Mouse (Mus musculus) frontal cortex, postnatal 36 days (tissue): ENCODE results near the gene Gripap1.
"Not testable (repeated sequence)": the region's sequence is repeated elsewhere in the genome, so short reads cannot be mapped to it uniquely, and the experiment has no call there.

ENCODE experiments used
- DNase-seq, 2 experiments: peaks; one replicate each; pipeline ENCODE4 v3.0.0; 2022; ENCODE audit warnings: low spot score in 2 of 2

Gripap1 gene

DNA sequence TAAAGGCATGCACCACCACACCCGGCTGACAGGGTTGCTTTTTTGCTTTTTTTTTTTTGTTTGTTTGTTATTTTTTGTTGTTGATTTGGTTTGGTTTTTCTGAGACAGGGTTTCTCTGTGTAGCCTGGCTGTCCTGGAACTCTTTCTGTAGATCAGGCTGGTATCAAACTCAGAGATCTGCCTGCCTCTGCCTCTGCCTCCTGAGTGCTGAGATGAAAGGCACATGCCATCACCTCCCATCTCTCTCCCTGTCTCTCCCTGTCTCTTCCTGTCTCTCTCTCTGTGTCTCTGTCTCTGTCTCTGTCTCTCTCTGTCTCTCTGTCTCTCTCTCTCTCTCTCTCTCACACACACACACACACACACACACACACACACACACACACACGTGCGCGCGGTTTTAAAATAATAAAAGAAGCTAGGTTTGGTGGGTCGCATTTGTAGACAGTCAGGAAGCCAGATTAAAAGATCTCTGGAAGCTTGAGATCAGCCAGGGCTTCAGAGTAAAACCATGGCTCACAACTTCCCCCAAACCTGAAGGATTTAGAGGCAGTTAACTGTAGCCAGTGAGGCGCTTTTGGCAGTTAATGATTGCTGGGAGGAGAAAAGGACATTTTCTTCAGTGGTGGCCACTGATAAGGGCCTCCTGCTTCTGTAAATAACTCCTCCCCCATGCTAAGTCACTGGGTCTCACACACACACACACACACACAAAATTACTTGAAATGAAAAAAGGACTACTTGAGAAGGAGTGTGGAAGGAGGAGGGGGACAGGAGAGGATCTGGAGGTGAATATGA, 10.9 kb upstream of the Gripap1 start:
- no peak for DNase-seq

DNA sequence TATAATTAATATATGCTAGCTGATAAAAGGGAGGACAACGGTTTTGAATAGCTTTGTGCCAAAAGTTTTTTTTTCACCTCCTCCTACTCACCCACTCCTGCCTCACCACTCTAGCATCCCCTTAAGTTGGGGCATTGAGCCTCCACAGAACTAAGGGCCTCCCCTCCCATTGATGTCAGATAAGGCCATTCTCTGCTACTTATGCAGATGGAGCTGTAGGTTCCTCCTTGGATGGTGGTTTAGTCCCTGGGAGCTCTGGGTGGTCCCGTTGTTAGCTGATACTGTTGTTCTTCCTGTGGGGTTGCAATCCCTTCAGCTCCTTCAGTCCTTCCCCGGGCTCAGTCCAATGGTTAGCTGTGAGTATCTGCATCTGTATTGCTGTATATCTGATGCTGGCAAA, 10.3 kb upstream of the Gripap1 start:
- no peak for DNase-seq

DNA sequence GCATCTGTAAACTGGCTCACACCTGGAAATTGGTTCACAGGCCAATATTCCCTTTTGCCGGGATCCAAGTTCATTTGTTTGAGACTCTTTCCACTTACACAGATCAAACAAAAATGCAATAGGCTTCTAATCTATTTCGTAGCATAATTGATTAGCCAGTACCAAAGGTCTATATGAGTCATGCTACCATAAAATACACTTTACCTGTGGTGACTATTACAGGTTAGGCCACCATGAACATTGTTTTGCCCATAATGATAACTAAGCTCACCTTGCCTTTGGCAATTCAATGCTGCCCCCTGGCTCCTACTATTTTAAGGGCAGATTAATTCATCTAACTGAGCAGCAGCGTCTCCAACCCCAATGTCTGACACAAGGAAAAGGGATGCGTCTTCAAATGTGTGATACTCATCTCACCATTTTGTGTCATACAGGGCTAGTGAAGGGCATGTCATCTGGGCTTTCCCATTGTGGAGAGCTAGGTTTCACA, 6.9 kb upstream of the Gripap1 start:
- no peak for DNase-seq

DNA sequence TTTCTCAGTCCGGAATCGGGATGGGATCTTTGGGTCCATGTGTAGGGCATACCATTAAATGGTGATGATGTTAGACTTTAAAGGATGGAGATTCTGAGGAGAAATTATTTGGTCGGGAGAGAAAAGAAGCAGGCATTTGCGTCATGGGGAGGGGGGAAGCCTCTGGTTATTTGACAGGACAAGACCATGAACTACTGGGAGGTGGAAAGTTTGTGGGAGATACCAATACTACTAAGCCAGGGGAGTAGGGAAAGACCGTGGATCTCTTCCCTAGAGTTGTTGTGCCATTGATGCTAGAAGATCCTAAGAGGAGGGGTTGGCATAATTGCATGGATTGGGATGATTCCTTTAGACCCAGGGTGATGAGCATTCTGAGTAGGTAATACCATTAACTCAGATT, 744 bp downstream of the Gripap1 start:
- no peak for DNase-seq

DNA sequence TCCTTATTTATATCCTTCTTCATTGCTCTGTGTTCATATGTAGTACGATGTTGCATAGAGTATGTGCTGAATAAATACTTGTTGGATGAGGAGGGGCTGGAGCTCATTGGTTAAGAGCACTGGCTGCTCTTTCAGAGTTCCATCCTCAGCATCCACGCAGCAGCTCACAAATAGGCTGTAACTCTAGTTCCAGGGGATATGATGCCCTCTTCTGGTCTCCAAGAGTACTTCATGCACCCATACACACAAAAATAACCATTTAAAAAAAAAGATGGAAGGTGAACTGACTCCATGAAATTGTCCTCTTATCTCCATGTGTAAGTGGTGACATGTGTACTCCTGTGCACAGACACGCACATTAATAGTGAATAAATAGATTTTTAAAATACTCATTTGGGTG, 3.8 kb downstream of the Gripap1 start:
- no peak for DNase-seq

DNA sequence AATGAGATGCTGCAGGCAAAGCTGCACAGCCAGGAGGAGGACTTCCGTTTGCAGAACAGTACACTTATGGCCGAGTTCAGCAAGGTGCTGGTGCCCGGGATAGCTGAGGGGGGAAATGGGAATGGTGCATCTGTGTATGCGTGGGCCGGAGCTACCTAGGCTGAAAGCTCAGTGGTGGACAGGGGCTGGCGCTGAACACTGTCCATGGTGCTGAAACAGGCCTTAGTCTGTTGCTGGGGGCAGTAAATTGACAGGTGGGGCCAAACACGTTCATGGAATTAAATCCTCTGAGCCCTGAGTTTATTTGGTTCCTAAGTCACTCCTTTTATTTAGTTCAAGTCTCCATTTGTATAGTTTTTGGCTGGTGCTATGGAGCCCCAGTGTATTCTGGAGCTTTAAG, 5.5 kb downstream of the Gripap1 start:
- DNase-seq, result no peak

DNA sequence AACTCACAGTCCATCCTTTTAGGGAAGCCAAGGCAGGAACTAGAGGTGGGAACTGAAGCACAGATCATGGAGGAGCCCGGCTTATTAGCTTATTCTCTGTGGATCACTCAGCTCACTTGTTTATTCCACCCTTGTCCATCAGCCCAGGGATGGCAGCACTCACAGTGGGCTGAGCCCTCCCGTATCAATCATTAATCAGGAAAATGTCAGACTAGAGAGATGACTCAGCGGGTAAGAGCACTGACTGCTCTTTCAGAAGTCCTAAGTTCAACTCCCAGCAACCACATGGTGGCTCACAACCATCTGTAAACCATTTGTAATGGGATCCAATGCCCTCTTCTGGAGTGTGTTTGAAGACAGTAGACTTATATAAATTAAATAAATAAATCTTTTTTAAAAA, 7.8 kb downstream of the Gripap1 start:
- no peak for DNase-seq

DNA sequence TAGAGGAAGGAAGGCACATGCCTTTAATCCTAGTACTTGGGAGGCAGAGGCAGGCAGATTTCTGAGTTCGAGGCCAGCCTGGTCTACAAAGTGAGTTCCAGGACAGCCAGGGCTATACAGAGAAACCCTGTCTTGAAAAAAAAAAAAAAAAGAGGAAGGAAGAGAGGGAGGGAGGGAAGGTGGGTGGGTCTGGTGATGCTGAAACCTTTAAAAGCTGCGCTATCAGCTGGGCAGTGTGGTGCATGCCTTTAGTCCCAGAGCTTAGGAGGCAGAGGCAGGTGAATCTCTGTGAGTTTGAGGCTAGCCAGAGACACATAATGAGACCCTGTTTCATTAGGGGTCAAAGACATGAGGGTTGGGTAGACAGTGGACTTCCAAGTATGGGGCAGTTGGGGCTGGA, 12.6 kb downstream of the Gripap1 start:
- not testable (repeated sequence) for DNase-seq

DNA sequence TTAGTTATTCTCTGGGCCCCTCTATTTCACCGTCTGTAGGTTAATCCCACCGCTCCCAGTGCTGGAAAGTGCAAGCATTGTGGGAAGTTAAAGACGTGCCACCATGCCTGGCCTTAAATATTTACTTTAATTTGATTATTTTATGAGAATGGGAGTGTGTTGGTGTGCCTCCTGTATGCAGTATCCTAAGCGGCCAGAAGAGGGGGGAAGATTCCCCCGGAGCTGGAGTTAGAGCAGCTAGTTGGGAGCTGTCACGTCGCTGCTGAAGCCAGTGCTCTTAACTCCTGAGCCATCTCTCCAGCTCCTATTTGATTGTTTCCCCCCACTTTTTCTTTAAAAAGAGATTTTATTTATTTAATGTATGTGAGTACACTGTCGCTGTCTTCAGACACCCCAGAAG, 25.5 kb downstream of the Gripap1 start:
- not testable (repeated sequence) for DNase-seq

DNA sequence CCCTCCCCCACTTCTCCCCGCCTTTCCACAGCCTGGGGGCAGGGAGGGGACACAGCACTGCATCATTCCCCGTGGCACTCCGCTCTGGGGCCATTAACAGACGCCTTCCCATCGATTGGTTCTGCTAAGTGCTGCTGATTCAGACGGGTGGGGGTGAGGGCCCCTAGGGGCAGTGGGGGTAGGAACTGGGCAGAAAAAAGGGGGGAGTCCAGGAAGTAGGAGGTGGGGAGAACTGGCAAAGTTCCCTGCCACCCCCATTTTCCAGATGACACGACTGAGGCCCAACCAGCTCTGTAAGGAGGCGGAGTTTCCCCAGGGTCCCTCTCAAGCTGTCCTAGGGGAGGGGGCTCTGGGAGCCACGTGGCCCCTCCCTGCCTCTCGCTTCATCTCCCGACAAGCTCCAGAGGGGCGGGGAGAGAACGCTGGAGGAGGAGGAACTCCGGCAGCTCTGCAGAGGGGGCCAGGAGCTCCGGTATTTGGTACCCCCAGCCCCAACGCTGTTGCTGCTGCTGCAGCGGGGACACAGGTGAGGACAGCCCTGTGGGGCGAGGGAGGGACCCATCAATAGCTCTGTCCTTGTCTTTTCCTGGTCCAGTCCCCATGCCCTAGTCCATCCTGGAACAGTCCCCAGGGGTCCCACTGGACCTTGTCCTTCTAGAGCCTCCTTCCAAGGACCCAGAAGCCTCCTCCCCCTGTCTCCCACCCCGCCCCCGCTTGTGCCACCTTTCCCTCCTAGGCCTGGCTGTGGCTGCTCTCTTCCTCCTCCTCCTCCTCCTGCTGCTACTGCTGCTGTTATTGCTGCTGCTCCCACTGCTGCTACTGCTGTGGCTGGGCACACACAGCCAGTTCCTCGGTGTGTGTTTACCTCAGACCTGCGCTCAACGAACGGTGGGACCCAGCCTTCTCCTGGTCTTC, 32.6 kb downstream of the Gripap1 start, which contains the start of gene Kcnd1:
Gene Kcnd1, plus strand, starts transcription at position 425 of the 915 bp plus-strand sequence.
- peak; percentile 22 to 38 for DNase-seq

DNA sequence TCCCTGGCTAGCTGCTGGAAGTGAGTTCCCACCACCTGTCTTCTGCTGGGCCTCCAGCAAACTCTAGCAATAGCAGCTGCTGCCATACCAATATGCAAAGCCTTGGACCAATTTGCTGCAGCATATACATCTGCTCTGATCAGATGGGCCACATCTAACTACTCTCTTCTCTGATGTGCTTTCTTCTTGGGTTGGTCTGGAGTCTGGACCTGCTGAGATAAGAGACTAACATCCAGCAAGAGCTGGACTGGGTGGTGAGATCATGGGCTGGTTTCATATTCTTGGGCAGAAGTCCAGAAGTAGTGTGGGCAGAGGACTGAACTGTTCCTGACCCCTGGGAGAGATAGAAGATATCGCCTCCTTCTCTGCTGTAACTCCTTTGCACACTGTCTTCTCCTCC, 47.6 kb downstream of the Gripap1 start:
- DNase-seq, result no peak

DNA sequence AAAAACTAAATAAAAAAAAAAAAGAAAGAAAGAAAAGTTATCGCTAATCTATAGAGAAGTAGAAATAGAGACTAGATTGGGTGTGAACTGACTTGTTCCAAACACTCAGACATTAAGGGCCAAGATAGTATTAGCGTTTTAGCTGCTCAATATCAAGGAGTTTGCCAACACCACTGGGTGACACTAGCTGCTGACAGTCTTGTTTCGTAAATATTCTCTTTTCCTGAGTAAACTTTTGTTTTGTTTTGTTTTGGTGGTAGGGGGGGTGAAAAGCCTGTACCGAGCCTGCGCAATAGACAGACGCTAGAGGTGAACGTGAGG, 51.2 kb downstream of the Gripap1 start:
- no peak for DNase-seq

DNA sequence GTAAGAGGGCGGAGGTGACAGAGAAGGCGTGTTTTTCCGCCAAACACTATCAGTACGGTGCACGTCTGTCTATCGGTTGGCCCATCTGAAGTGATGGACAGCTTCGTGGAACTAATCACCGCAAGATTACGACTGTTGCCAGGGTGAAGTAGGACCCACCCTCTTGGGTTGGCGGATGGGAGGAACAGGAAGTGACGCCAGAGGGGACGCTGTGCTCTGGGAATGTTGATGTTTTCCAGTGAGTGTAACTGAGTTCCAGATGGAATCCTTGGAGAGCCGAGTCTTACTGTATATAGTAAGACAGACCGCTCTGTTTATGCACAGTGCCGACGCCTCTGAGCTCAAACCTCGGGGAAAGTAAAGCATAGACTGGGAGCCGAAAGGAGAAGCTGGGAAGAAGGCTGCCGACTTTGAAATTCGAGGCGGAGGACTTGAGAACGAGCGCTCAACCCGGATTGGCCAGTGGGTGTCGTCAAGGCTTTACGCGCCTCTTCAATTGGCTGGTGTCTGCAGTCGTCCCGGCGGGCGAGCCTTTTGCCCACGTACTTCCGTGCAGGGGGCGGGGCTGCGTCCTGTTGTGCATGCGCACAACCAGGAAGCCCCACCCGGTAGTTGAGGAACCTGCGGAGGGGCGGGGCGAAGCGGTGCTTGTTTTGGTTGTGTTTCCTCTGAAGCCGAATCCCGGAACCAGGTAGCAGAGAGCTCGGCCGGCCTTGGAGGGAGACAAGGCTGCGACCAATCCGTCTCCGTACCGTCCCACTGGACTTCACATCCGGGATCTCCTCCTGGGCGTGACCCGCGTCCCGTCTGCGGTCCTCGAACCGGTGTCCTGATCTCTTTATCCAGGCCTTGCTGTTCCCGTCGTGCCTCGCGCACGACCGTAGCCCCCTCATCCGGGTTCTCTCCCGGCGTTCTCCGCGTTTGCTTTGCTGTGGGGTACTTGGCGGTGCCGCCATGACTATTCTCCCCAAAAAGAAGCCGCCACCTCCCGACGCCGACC, 51.9 kb downstream of the Gripap1 start, which contains the start of gene Otud5:
Gene Otud5, plus strand, starts transcription at position 202 of the 1,000 bp plus-strand sequence.
- DNase-seq, result peak; percentile 91 to 92

DNA sequence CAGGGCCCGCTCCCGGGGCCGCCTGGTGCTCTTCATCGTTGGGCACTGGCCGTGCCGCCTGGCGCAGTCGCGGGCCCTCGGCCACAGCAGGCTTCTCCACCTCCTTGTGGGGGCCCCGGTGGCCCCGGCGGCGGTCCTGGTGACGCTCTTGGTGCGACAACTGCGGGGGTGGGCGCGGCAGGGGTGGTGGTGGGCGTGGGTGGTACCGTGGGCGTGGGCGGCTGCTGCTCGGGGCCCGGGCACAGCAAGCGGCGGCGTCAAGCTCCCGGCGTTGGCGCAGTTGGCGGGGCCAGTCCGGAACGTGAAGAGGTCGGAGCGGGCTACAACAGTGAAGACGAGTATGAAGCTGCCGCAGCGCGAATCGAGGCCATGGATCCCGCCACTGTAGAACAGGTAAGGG, 52.8 kb downstream of the Gripap1 start:
- no peak for DNase-seq

DNA sequence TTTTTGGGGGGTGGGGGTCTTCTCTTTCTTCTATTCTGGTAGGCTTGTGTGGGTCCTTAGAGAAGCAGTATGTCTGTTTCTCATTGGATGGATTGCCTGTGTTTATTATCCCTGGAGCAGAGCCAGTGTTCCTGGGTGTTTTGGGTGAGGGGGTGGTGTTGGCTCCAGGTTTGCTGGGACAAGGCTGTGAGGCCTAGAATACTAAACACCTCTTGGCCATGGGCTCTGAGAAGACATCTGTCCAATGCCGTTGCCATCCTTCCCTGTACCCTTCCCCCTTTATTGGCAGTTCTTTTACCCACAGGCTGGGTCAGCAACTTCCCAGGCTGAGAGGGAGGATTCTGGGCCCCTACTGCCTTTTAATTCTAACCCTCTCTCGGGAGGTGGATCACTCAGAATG, 58.3 kb downstream of the Gripap1 start:
- peak; percentile 12 to 16 for DNase-seq

DNA sequence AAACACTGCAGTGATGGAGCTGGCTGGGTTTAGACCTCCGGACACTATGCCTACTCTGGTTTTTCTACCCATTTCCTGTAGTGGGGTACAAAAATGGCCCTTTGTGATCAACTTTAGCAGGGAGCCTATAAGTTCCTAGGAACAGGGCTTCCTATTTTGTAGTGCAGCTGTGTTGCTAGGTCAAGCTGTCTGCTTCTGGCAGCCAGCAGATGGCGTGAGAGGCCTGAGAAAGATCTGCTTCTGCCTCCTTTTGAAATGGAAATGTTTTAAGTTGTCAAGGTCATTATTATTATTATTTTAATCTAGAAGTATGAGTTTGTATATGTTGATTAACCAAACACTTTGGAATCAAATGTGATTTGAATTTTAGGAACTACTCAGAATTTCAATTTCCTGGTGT, 65.0 kb downstream of the Gripap1 start:
- DNase-seq, result peak; percentile 19 to 27

DNA sequence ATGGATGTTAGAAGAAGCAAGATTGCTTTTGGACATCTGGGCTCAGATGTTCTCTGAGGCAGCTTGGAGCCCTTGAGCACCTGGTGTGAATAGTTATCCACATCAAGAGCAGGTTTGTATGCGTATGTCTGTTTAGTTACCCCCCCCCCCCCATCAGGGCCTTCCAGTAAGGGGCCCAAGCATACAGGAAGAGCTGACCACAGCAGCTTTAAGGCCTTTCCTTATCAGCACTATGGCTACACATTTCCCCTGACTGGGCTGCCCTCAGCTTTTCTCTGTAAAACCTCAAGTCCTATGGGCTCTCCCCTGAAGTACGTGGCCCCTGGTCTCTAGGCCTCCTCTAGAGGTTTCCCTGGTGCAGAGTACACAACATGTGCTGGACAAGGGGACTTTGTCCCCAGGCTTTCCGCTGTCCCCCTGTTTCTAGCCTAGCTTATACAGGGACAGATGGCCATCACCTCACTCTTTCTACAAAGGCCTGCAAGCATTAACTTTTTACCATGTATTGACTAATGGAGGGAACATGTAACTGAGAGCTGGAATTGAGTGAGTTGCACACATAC, 69.7 kb downstream of the Gripap1 start:
- DNase-seq, result no peak

DNA sequence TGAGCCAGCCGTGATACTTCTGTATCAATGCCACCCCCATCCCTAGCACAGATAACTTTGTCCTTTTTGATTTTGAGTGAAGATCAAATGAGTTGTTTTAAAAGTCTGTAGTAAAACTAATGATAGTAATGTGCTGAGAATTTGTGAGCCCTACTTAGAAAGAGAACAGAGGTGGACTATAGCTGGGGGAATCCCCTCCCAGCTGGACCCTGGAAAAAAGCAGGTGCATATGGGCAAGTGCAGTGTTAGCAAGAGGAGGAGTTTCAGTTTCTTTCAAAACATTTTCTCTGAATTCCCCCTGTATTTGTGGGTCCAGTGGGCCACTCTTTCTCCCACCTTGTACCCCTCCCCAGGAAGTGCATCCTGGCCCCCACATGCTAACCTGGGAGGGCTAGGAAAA, 73.6 kb downstream of the Gripap1 start:
- DNase-seq, result no peak

DNA sequence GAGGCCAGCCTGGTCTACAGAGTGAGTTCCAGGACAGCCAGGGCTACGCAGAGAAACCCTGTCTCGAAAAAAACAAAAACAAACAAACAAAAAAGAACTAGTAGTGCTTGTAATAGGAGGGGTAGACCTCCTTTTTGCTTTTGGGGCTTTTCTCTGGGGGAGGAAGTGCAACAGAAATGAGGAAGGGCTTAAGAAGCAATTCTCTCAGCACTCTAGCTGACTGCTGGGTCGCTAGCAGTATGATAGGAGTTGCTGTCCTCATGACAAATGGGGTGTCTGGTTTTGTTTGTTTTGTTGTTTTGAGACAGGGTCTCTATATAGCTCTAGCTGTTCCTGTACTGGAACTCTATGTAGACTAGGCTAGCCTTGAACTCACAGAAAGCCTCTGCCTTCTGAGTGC, 75.0 kb downstream of the Gripap1 start:
- no peak for DNase-seq

DNA sequence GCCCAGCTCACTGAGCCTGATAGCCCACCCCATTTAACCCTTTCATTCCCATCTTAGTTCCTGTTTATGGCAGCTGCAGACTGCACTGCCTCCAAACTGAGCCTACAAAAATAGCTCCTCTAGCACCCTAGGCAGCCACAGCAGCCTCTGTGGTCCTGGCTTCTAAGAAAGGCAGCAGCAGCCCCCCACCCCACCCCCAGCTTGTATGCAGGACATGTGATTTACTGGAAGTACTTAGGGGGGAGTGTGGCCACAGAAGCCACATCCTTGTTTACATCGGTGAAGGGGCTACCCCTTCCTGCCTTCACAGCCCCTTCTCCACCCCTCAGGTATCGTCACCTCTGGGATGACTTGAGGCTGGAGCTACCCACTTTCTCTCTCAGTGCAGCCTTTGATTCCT, 75.8 kb downstream of the Gripap1 start:
- no peak for DNase-seq

DNA sequence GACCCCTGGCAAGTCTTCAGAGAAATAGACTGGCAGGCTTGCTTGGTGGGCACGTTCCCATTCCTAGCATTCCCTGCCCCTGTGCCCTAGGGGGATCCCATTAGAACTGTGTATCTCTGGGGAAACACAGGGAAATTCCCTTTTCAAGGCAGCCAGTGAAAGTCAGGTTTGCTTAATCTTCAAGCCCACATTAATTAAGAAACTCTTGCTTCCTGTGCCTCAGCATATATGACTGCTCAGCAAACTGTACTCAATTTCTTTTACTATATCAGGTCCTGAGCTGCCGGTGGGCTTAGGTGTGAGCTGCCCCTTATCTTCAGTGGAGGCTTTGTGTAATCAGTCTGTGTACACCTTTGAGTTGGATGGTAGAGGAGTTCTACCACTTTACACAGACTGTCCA, 76.2 kb downstream of the Gripap1 start:
- DNase-seq, result no peak
